Mouse (Mus musculus) limb, embryonic 12.5 days (tissue): ENCODE results near the gene Ubxn7. TPM values are rescaled to one million over a fixed set of nuclear protein-coding genes. Genes with fewer than 3 reads are reported as not detected.

Source experiments
- ATAC-seq: fragments of 200-750 bp; cut with Nextera tagmentation; 2 replicates; pipeline ENCODE4 v1.8.0; 2017; ENCODE audit warnings: low read depth, moderate TSS enrichment; ENCODE audit not compliant: insufficient number of reproducible peaks, insufficient read depth, low FRiP score, low TSS enrichment
- H3K27ac ChIP-seq: fragments of 300-500 bp; sonication (generic); 2 replicates; pipeline ENCODE4 v1.5.1; 2016; ENCODE audit warnings: mild to moderate bottlenecking, moderate library complexity
- H3K27me3 ChIP-seq: fragments of 300-500 bp; sonication (generic); 2 replicates; pipeline ENCODE4 v1.6.1; 2016; ENCODE audit warnings: mild to moderate bottlenecking, moderate library complexity
- H3K36me3 ChIP-seq: fragments of 300-500 bp; sonication (generic); 2 replicates; pipeline ENCODE4 v1.6.1; 2016; ENCODE audit warnings: mild to moderate bottlenecking, moderate library complexity
- H3K4me1 ChIP-seq: fragments of 300-500 bp; sonication (generic); replicated peaks from 2 replicates; pipeline ENCODE4 v1.6.1; 2016
- H3K4me2 ChIP-seq: fragments of 300-500 bp; sonication (generic); 2 replicates; pipeline ENCODE4 v1.6.1; 2016; ENCODE audit warnings: mild to moderate bottlenecking, moderate library complexity
- H3K4me3 ChIP-seq: fragments of 300-500 bp; sonication (generic); replicated peaks from 2 replicates; pipeline ENCODE4 v1.5.1; 2016; ENCODE audit warnings: mild to moderate bottlenecking
- H3K9ac ChIP-seq: fragments of 300-500 bp; sonication (generic); replicated peaks from 2 replicates; pipeline ENCODE4 v1.6.1; 2016; ENCODE audit warnings: mild to moderate bottlenecking, moderate library complexity
- H3K9me3 ChIP-seq: fragments of 300-500 bp; sonication (generic); 2 replicates; pipeline ENCODE4 v1.6.1; 2016; ENCODE audit warnings: mild to moderate bottlenecking, moderate library complexity
- WGBS: fragments of 180-500 bp; shearing (Covaris S2); methylation state at CpG from one replicate; pipeline ENCODE4 v1.1.7; 2016; 5-methylcytosine and 5-hydroxymethylcytosine counted together
- polyA plus RNA-seq: library from polyadenylated mRNA; unstranded; fragments of >200 nt; fragmentation: Nextera tagmentation; extraction: Ambion mirVana; gene quantifications from 2 replicates; pipeline ENCODE4 v1.2.1, GENCODE M21; 2016

Ubxn7 gene
- polyA plus RNA-seq, 1 experiment from 2014 or later, result 34.6 TPM

DNA sequence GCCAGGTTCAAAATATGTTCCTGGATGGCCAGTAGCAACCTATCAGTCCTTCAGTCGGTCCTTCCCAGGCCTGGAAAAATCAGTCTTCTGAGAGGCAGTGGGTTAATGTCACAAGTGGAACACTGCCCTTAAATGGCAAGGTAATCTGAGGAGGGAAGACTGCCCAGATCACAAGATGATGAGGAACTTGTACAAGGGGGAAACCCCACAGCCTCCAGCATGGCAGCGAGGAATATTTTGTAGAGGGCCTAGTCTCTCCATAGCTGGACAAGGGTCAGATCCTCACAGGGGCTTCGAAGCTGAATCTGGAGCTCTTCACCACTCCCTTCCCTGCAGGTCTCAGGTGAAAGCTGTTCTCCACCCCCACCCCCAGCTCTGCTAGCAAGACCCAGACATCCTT, 70.8 kb downstream of the Ubxn7 start:
- no peak overlapping the region for H3K4me3 ChIP-seq
- ATAC-seq, result no peak
- H3K27me3 ChIP-seq, result no peaks in the 10 kb centered on the region
- WGBS, result 83% methylated on average over 3 of the region's 3 CpGs
- no peak overlapping the region for H3K9ac ChIP-seq
- H3K27ac ChIP-seq, result no peak overlapping the region
- H3K4me2 ChIP-seq, result no peak overlapping the region
- H3K36me3 ChIP-seq, result no peaks in the 10 kb centered on the region
- no peaks in the 10 kb centered on the region for H3K9me3 ChIP-seq
- 0 out of 2 replicates have a peak, but pooled peaks cover 5% of the 10 kb centered on the region for H3K4me1 ChIP-seq

DNA sequence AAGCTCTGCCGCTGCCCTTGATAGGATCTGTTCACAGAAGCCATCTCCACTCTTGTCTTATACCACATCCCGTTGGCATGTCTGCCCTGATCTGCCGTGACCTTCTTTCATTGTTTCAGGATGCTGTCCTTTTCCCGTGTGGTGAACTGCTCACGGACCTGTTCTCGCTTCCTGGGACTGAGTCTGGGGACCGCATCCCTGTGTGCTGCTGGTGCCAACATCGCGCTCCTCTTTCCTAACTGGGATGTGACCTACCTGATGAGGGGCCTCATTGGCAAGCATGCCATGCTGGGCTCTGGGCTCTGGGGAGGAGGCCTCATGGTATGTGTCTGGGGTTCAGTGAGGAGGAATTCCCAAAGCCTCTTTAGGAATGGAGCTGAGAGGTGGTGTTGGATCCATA, 73.7 kb downstream of the Ubxn7 start:
- ATAC-seq, result no peak

DNA sequence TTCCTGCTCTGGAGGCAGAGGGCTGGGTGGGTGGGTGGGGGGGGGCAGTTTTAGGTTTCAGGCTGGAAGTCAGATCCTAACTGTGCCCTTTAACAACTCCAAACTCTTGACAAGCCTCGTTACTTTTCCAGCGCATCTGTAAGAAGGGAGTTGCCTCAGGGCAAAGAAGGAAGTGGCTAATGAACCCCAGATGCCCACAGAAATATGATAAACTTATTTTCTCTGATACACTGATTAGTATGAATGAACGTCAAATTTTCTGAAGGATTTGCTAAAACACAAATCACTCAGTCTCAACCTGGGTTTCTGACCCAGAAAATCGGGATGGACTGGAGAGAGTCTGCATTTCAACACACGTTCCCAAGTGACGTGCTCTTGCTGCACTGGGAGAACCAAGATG, 74.6 kb downstream of the Ubxn7 start:
- H3K4me2 ChIP-seq, result no peak overlapping the region
- WGBS, result 40% methylated on average over 6 of the region's 6 CpGs
- H3K4me3 ChIP-seq, result no peak overlapping the region
- H3K4me1 ChIP-seq, result 0 out of 2 replicates have a peak, but pooled peaks cover 5% of the 10 kb centered on the region
- no peaks in the 10 kb centered on the region for H3K27me3 ChIP-seq
- no peak for ATAC-seq
- H3K9ac ChIP-seq, result no peak overlapping the region
- 0 out of 2 replicates have a peak overlapping the region, but pooled peaks have one; percentile 4 for H3K27ac ChIP-seq
- H3K9me3 ChIP-seq, result no peaks in the 10 kb centered on the region
- H3K36me3 ChIP-seq, result no peaks in the 10 kb centered on the region

More for the DNA sequence above, 73.7 kb downstream of the Ubxn7 start:
- H3K9me3 ChIP-seq, result no peaks in the 10 kb centered on the region
- no peak overlapping the region for H3K4me3 ChIP-seq
- H3K36me3 ChIP-seq, result no peaks in the 10 kb centered on the region
- H3K27me3 ChIP-seq, result no peaks in the 10 kb centered on the region
- 0 out of 2 replicates have a peak, but pooled peaks cover 5% of the 10 kb centered on the region for H3K4me1 ChIP-seq
- no peak overlapping the region for H3K27ac ChIP-seq
- WGBS, result 93% methylated on average over 9 of the region's 9 CpGs
- H3K4me2 ChIP-seq, result no peak overlapping the region
- H3K9ac ChIP-seq, result no peak overlapping the region

DNA sequence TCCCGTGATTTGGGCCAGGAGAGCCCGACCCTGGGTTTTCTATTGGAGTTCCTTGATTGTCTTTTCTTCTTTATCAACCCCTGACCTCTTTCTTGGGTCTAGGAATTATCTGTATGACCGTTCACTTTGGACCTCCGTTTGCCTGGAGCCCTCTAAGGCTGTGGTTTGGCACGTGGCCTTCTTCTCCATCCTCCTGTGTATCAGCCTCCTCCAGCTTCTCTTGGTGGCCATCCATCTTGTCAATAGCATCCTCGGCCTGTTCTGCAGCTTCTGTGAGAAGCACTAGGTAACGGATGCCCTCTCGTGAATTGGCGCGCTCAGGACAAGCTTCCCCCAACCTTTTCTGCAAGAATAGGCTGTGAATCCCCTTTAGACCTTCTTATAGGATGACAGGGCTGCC, 75.7 kb downstream of the Ubxn7 start:
- WGBS, result 82% methylated on average over 10 of the region's 10 CpGs
- Histone ChIP-seq H3K4me2 (no peak overlapping the region), H3K27me3 (no peaks in the 10 kb centered on the region), H3K36me3 (no peaks in the 10 kb centered on the region), H3K9me3 (no peaks in the 10 kb centered on the region), H3K9ac (no peak overlapping the region), H3K27ac (no peak overlapping the region), H3K4me3 (no peak overlapping the region), H3K4me1 (0 out of 2 replicates have a peak, but pooled peaks cover 5% of the 10 kb centered on the region)
- ATAC-seq, result no peak

DNA sequence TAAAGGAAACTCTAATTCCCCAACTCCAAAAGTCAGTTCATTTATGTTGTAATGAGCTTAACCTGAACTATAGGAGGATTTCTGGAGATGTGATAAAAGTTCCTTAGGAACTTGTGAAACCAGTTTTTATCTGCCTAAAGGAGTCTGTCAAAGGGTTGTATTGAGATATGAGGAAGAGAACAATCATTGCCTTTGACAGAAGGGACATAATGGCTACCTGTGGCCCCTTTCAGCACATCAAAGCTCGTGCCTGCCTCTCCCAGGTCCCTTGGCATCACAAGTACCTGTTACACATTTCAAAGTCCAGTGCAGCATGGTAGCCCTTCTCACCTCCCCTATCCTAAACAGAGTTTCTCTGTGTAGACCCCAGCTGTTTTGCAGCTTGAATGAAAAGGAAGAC, 85.4 kb downstream of the Ubxn7 start:
- H3K27me3 ChIP-seq, result no peaks in the 10 kb centered on the region
- WGBS, result 56% methylated on average over 1 of the region's 1 CpGs
- no peak overlapping the region for H3K4me2 ChIP-seq
- H3K36me3 ChIP-seq, result no peaks in the 10 kb centered on the region
- peaks cover 3% of the 10 kb centered on the region; the same call in 1 of the 2 replicates for H3K4me1 ChIP-seq
- no peak overlapping the region for H3K9ac ChIP-seq
- no peak overlapping the region for H3K27ac ChIP-seq
- H3K4me3 ChIP-seq, result no peak overlapping the region
- no peak for ATAC-seq
- no peaks in the 10 kb centered on the region; the same call in 1 of the 2 replicates for H3K9me3 ChIP-seq

DNA sequence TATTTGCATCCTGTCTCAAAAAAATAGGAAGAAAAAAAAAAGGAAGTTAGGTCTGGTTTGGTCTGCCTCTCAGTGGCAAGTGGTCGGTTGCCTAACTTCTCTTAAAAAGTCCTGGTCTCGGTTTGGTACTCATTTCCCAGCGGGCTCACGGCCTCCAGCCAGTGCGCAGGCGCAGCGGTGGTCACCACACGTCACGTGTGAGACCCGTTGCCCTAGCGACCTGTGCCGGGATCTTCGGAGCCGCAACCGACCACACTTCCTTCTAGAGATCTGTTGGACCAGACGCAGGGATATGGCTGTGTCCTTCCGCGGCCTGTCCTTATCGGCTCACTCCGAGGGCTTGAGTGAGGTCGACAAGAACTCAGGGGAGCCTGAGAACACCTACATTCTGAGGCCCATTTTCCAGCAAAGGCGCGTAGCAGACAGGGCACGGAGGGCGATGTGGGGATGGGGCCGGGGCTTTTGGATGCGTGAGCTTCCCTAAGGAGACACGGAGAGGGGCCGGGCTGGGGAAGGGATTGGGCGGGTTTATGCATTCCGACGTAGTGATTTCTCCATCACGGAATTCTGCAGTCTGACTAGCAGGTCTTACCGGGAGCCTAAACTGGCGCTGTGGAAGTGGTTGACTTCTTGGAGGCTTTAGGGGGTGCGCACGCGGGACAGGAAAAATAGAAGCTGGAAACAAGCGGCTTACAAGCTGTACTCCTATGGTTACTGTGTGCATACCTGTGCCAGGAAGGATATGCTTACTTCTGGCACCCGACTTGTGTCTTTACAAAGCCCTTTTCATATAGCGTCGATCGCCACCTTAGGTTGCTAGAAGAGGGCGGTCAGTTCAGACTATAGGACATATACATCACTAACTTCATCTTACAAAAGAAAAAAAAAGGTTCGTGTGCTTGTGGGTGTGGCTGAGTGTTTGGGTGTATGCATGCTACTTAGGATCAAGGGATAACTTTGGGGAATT, 87.7 kb downstream of the Ubxn7 start, which contains the start of gene Tctex1d2:
Tctex1d2 (plus strand) TSS at position 186 of the 967 bp plus-strand sequence.
- H3K4me3 ChIP-seq, result peak within 1 kb of the TSS; percentile 64

DNA sequence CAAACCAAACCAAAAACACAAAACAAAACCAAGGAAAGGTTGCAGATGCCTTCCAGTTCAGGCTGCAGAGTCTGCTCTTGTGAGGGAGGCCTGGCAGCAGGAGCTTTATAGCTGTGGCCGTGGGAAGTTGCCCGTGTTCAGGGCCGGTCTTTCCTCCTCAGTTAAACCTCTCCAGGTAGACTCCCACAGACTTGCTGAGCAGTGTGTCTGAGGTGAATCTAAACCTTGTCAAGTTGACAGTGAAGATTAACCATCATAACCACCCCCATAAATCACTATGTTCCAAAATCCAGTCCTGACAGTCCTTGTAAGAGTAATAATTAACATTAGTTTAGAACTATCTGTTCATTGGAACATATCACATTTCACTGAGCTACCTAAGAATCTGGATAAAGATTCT, 95.4 kb downstream of the Ubxn7 start:
- peaks cover 15% of the 10 kb centered on the region for H3K4me1 ChIP-seq
- no peak overlapping the region for H3K4me2 ChIP-seq
- no peaks in the 10 kb centered on the region for H3K27me3 ChIP-seq
- H3K27ac ChIP-seq, result no peak overlapping the region
- ATAC-seq, result no peak
- WGBS, result 86% methylated on average over 3 of the region's 3 CpGs
- H3K9me3 ChIP-seq, result no peaks in the 10 kb centered on the region
- H3K4me3 ChIP-seq, result no peak overlapping the region
- H3K9ac ChIP-seq, result no peak overlapping the region
- no peaks in the 10 kb centered on the region for H3K36me3 ChIP-seq

More for the DNA sequence above, 87.7 kb downstream of the Ubxn7 start, which contains the start of gene Tctex1d2:
- H3K4me1 ChIP-seq, result peaks cover 3% of the 10 kb centered on the region; the same call in 1 of the 2 replicates
- H3K9ac ChIP-seq, result peak within 1 kb of the TSS; percentile 81
- H3K27me3 ChIP-seq, result no peaks in the 10 kb centered on the region
- no peaks in the 10 kb centered on the region for H3K9me3 ChIP-seq
- H3K4me2 ChIP-seq, result peak within 1 kb of the TSS; percentile 70
- WGBS, result 1% methylated on average over 45 of the region's 45 CpGs
- H3K27ac ChIP-seq, result peak within 1 kb of the TSS; percentile 96
- H3K36me3 ChIP-seq, result no peaks in the 10 kb centered on the region
- peak; percentile 91 for ATAC-seq

DNA sequence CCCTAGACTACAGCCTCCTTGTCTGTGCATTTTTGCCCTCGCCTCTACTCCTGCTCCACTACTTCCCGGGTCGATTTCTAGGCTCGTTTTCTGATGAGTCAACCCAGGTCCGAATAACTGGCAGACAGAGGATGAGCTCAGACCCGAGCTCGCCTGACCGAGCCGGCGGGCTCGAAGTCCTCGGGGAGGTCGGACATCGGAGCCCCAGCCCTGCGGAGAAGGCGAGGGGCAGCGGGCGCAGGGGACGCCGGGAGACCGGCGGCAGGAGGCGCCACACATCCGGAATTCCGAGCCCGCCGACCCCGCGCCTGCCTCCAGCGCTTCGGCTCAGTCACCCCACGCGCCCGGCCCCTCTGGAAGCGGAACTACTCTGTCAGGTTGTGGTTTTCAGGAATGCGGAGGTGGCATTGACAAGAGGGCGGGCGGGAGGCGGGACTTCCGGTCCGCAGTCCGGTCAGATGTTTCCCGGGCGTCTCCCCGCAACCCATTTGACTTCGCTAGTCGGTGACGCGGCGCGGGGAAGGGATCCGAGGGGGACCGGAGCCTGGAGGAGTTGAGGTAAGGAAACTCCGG, 98.5 kb downstream of the Ubxn7 start, which contains the start of gene Pcyt1a:
Pcyt1a (plus strand) TSS at position 448 of the 573 bp plus-strand sequence.
- H3K4me1 ChIP-seq, result peaks cover 15% of the 10 kb centered on the region
- peak; percentile 91 for ATAC-seq
- H3K27me3 ChIP-seq, result no peaks in the 10 kb centered on the region
- H3K4me2 ChIP-seq, result peak within 1 kb of the TSS; percentile 91
- H3K27ac ChIP-seq, result peak within 1 kb of the TSS; percentile 77
- peak within 1 kb of the TSS; percentile 80 for H3K9ac ChIP-seq
- peak within 1 kb of the TSS; percentile 79 for H3K4me3 ChIP-seq
- no peaks in the 10 kb centered on the region for H3K36me3 ChIP-seq
- WGBS, result under 1% methylated on average over 54 of the region's 54 CpGs
- no peaks in the 10 kb centered on the region for H3K9me3 ChIP-seq

DNA sequence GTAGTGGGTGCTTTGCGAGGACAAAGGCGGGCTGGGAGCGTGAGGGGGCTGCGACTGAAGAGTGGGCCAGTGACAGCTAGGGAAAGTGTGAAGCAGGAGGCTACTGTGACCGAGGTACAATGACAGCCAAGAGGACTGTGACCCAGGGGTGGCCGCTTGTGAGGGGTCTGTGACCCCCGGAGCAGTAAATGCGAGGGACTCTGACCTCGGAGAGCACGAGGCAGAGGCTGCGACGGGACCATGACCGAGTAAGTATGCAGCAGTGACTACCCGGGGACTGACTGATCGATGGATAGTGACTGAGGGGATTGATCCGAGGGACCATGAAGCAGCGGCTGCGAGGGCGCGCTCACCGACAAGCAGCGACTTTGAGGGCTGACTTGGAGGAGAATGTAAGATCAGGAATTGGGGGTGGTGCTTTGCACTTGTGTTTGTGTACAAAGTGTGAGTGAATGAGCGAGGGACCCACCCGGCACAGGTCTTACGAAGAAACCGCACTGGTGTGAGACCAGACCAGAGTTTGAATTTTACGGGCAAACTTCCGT, 99.1 kb downstream of the Ubxn7 start:
- no peak; the same call in 1 of the 2 replicates for ATAC-seq
- Histone ChIP-seq H3K36me3 (no peaks in the 10 kb centered on the region), H3K9me3 (no peaks in the 10 kb centered on the region), H3K4me3 (peak overlapping the region; percentile 79), H3K27me3 (no peaks in the 10 kb centered on the region), H3K9ac (peak overlapping the region; percentile 80), H3K27ac (peak overlapping the region; percentile 77), H3K4me1 (peaks cover 15% of the 10 kb centered on the region), H3K4me2 (peak overlapping the region; percentile 91)
- 2% methylated on average over 28 of the region's 28 CpGs for WGBS

DNA sequence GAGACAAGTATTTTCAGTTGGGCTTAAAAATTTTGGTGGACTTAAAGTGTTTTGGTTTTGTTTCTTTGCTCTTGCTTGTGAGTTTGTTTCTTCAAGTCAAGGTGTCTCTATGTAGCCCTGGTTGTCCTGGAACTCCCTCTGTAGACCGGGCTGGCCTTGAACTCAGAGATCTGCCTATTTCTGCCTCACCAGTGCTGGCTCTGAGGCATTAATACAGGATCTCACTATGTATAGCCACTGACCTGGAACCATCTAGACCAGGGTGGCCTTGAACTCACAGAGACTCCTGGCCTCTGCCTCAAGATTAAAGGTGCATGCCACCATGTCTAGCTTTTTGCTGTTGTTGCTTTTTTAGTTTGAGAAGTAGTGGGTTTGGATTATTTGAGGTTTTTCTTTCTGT, 99.9 kb downstream of the Ubxn7 start:
- no peak for ATAC-seq
- 95% methylated on average over 1 of the region's 1 CpGs for whole genome bisulfite sequencing

DNA sequence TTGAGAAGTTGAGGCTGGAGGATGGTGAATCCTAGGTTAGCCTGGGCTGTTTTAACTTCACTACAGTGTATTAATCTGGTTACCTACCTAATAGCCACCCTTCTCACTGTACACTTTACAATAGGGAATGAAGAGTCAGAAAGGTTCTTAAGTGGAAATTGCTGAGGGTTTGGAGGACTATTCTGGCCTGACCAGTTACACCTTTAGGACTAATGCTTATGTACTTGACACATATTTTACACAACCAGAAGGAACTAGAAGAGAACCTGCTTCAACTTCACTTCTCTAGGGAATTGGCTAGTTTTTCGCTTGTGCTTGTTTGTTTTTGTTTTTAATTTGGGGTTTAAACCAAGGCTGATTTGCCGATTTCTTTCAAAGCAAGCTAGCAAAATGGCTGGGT, 101.1 kb downstream of the Ubxn7 start:
- no peaks in the 10 kb centered on the region for H3K9me3 ChIP-seq
- WGBS, result 83% methylated on average over 2 of the region's 2 CpGs
- H3K9ac ChIP-seq, result no peak overlapping the region
- no peak for ATAC-seq
- no peaks in the 10 kb centered on the region for H3K27me3 ChIP-seq
- H3K36me3 ChIP-seq, result no peaks in the 10 kb centered on the region
- H3K27ac ChIP-seq, result no peak overlapping the region
- peaks cover 17% of the 10 kb centered on the region for H3K4me1 ChIP-seq
- no peak overlapping the region for H3K4me3 ChIP-seq
- no peak overlapping the region for H3K4me2 ChIP-seq

More for the DNA sequence above, 99.9 kb downstream of the Ubxn7 start:
- Histone ChIP-seq H3K4me1 (peaks cover 15% of the 10 kb centered on the region), H3K9me3 (no peaks in the 10 kb centered on the region), H3K4me3 (no peak overlapping the region; the same call in 1 of the 2 replicates), H3K27ac (no peak overlapping the region), H3K36me3 (no peaks in the 10 kb centered on the region), H3K4me2 (peak overlapping the region; percentile 91), H3K27me3 (no peaks in the 10 kb centered on the region), H3K9ac (no peak overlapping the region; the same call in 1 of the 2 replicates)
